Mouse (Mus musculus) erythroid progenitor cell, adult 5-6 weeks (primary cell): Measurements from ENCODE around the gene Med20. TPM values are rescaled to one million over a fixed set of nuclear protein-coding genes. Genes with fewer than 3 reads are reported as not detected.
A peak's percentile ranks its signal among the peaks of the same experiment; 100 is the strongest.
"Not testable (repeated sequence)": the region's sequence is repeated elsewhere in the genome, so short reads cannot be mapped to it uniquely, and the experiment has no call there.

Source experiments
- ATAC-seq: replicated peaks from 2 replicates; pipeline ENCODE4 v1.8.0; 2016; ENCODE audit warnings: moderate number of reproducible peaks, mild to moderate bottlenecking, moderate TSS enrichment, inconsistent platforms; ENCODE audit not compliant: poor library complexity, low FRiP score, severe bottlenecking
- total RNA-seq, 2 experiments: library from RNA; stranded (forward) in 1 of 2; stranded (reverse) in 1 of 2; fragments of 150-400 nt in 1 of 2; fragments of 186-747, 209-891 nt in 1 of 2; gene quantifications; 2 replicates each; pipeline versions ENCODE4 v1.2.3 to v1.2.4; 2015 to 2017; ENCODE audit warnings: low replicate concordance in 2 of 2

Med20 gene
- total RNA-seq, 2 experiments from 2014 or later = 28.1 to 36.5 TPM

DNA sequence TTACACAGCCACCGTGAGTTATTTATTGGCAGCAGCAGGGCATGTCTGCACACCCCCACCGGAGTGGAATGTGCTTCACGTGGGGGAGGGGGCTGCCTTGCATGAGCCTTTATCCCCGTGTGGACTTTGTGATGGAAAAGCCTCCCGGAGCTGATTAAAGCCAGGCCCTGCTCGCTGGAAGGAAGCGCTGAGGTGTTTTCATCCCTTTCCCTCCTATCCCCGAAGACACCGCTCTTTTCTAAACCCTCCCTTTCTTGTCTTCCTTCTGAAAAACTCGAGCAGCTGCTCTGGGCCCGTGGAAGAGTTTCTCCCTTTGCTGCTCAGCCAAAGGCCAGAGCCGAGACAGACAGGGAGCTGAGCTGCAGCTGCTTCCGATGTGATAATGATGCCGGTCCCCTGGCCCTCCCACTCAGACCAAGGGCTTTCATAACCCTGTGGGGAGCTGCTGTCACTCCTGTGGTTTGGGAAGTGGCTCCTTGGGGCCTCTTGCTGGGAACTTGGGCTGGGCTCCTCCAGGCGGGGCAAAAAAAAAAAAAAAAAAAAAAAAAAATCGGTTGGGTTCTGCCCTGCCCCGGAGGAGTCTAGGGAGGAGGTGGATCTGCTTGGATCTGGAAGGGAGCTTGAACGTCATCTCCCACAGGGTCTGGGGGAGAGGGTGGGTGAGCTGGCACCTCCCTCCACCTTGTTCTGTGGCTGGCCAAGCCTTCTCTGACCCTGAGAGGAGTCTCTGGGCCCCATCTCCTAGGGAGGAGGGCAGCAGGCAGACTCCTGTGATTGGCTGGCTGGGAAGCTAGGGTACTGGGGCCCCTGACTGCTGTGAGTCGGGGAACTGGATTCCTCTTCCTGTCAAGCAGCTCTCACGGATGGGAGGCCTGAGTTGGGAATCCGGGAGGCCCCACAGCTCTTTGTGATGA lies 15.9 kb upstream of the Med20 start:
- peak; percentile 33 for ATAC-seq

DNA sequence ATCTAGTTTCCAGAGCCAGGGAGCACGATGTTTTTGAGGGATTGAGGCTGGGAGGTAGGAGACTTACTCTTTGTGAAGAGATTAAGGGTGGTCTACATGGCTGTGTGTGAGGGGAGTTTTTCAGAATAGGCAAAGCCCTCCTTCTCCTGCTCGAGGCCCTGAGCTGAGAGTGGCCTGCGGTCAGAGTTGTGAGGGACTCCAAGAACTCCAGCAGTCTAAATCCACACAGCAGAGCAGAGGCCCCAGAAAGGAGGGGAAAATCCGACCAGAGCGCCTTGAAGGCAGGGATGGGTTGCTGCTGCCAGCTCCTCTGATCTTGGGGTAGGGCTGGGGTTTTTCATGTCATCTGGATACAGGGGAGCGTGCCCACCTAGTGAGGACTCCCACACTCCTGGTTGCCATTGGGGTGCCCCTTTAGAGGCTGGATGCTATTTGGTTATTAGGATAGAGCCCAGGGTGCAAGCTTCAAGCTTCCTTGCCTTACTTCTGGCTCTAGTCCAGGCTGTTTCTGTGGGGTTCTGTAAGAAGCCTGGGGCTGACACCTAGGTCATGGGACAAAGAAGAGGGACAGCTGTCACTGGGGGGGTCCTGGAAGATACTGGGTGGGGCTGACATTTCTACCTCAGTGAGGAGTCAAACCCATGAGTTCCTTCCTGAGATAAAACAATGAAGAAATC lies 15.1 kb upstream of the Med20 start:
- ATAC-seq = no peak

DNA sequence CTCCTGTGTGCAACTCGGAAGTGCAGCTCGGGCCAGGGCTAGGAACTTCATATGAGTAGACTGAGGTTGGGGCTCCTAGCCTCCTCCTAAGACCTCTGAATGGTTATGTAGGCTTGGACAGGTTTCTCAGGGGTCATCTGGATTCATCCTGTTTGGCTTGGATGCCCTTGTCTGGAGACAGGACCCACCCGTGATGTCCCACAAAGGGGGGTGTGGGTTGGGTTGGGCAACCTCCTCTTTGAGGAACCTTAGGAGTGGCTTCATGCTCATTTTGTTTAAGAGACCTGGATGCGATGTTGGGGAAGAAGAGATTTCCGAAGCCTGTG lies 14.6 kb upstream of the Med20 start:
- no peak for ATAC-seq

- ATAC-seq = no peak
Observed at GRCm38 (mm10) chr17:47597261-47597660, 14.1 kb upstream of the Med20 start.

DNA sequence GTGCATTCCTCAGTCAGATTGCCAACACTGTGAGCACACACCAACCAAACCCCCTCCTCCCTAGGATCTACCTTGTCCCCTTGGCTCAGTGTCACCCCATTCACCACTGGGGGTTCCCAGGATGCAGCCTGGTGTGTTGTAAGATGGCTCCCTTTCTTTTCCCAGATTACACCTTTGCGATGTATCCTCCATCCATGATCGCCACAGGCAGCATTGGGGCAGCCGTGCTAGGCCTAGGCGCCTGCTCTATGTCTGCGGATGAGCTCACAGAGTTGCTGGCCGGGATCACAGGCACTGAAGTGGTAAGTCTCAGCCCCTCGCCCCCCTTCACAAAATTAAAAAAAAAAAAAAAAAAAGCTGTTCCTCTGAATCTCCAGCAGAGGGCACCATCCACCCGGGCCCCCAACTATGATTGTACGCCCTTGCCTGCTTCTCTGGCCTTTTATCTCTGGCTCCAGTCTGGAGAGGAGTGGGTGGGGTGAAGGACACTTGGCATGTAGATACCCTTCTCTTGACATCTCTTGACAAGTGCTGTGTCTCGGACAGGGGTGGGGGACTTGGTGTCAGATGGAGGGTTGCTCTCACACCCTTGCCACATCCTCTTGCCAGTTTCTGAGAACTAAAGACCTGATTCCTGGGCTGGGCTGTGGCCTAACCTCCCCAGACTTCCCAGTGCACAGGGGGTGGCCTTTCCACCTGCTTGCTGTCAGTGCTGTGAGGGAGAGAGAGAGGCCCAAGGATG lies 13.4 kb upstream of the Med20 start:
- ATAC-seq = peak; percentile 69

- ATAC-seq = not testable (repeated sequence)
Observed at GRCm38 (mm10) chr17:47598580-47599304, 12.6 kb upstream of the Med20 start.

DNA sequence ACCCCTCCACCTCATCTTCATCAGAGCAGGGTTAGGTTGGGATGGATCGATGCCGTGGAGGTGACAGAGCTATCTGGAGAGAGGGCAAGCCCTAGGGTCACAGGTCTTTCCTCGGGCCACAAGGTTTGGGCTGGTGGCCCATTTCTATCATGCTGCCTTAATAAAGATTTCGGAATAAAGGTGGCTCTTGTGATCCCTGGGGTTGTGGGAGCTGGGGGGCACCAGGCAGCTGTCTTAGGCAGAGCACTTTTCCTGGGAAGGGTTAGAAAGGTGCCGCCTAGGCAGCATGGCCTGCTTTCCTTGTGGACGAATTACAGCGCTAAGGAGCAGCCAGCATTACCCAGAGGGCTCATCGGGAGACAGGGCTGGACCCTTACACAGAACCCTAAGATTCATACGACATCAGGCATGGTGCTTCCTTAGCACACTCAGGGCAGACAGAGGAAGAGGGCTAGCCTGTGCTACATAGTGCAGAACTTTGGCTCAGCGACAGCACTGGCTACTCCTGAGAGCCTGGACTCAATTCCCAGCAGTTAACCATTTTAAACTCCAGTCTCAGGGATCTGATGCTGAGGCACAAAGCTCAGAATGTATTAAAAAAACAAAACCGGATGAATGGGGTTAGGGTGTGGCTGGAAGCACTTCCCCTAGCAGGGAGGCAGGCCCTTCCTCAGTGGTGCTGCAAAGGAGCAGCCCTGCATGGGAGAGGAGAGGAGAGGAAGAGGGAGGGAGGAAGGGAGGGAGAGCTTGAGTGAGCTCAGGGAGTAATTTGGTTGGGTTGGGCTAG lies 11.7 kb upstream of the Med20 start:
- ATAC-seq = no peak

DNA sequence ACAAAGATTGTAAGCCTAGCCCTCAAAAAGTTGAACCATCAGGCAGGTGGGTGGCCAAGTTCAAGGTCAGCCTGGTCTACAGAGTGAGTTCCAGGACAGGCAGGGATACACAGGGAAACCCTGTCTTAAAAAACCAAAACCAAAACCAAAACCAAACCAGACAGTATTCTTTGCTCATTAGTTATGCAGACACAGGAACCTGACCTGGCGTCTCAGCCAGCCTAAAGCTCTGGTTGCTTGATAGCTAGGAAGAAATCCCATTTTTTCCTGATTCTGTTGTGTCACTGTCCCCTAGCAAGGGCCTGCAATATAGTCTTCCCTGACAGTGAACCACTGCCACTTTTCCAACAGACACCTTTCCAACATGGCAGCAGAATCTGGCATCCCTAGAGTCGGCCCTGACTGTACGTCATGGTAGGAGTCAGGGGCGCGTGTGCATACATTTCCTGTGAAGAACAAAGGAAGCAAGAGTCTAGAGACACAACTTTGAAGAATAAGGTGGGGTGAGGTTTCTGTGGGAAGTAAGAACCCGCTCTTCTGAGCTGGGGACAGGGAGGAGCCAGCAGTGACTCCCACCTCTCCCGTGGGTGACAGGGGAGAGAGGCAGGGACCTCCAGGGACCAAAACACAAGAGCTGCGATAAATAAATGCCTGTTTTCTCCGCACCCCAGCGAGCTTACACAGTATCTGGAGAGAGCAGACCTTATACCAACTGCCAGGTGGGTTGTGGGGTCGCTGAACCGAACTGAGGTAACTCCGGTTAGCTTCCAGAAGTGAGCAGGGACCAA lies 10.6 kb upstream of the Med20 start:
- no peak for ATAC-seq

GRCm38 (mm10) chr17:47601389-47601755 lies 10.0 kb upstream of the Med20 start:
- no peak for ATAC-seq

DNA sequence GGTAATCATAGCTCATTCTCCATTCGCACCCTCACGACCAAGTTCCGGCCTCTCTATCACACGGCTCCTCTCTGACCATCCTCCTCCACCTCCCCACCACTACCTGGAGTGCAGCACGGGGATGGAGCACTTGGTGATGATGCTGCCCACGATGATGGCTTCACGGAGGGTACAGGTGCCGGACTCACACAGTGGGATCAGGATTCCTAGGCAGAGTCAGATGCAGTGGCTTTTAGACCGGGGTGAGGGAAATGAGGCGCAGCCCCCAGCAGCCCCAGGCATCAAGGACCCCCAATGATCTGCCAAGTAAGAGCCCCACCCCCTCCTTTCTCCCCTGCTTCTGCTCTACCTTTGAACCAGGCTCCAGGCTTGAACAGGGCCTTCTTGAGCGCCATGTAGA lies 9.1 kb upstream of the Med20 start:
- ATAC-seq = no peak

DNA sequence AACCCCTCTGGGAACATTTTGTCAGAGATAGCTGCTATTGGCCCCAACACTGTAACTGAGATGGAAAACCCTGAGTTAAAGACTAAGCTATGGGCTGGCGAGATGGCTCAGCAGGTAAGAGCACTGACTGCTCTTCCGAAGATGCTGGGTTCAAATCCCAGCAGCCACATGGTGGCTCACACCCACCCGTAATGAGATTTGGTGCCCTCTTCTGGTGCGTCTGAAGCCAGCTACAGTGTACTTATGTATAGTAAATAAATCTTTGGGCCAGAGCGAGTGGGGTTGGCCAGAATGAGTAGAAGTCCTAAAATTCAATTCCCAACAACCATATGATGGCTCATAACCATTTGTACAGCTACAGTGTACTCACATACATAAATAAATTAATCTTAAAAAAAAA lies 5.2 kb upstream of the Med20 start:
- no peak for ATAC-seq

DNA sequence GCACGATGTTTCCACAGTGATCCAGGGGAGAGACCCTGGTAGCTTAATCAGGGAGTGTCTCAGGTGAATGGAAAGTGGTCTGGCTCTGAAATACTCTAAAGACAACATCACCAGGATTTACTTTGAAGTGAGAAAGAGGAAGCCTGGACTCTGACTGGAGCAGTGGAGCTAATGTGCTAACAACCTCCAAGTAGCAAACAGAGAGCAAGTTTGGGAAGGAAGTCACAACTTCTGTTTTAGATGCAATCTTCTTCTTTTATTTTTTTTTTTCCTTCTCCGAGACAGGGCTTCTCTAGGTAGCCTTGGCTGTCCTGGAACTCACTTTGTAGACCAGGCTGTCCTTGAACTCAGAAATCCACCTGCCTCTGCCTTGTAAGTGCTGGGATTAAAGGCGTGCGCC lies 2.2 kb upstream of the Med20 start:
- no peak for ATAC-seq

DNA sequence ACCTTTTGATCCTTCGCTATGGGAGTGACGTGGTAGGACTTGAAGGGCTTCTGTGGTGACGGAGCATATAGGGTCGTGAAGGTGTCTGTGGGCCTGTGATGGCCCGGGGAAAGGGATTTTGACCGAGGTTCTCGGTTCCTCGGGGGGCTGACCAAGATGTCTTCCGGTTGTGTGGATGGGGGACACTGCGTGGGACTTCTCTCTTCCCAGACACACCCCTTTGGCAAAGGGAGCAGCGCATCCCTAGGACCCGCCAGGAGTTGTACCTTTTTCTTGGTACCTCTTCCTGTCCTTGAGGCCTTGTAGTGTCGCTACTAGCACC lies 240 bp downstream of the Med20 start:
- ATAC-seq = 0 out of 2 replicates have a peak, but pooled peaks have one; percentile 2

- ATAC-seq = no peak
Observed at GRCm38 (mm10) chr17:47614018-47614417, 2.6 kb downstream of the Med20 start.

DNA sequence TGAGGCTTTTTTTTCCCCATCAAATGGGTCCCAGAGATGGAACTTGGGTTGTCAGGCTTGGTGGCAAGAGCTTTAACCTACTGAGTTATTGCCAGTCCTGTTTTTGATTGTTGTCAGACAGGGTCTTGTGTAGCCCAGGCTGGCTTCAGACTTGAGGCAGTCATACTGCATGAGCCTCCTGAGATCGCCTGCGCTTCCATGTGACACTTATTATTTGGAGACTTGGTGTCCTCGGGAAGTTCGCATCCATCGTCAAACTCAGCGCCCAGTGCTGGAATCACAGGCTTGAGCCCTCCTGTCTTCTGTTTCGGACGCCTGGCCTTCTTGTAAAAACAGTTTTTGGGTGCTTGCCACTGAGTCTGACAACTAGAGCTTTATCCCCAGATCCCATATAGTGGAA lies 4.7 kb downstream of the Med20 start:
- ATAC-seq = no peak

DNA sequence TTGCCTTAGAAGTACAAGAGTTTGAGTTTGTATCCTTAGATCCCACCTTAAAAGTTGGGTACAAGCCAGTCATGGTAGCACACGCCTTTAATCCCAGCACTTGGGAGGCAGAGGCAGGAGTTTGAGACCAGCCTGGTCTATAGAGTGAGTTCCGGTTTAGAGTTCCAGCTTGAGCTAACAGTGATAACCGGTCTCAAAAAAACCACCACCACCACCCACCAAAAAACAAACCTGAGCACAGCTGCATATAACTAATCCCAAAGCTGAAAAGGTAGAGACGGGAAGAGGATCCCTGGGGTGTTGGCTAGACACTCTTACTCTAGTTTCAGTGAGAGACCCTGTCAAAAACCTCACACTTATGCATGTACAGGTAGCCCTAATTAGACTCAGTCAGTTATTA lies 5.3 kb downstream of the Med20 start:
- no peak for ATAC-seq

- ATAC-seq = peak; percentile 95
Observed at GRCm38 (mm10) chr17:47617605-47618307, 6.4 kb downstream of the Med20 start.
